Mouse (Mus musculus) C2C12 (cell line): ENCODE results near the gene Fkbp11.

ENCODE experiments used
- CEBPB ChIP-seq: IDR thresholded peaks from one replicate; pipeline ENCODE4 v1.6.1; 2011; ENCODE audit warnings: low read depth, mild to moderate bottlenecking, control low read depth, moderate library complexity
- CTCF ChIP-seq: IDR thresholded peaks from one replicate; pipeline ENCODE4 v1.5.1; 2011; ENCODE audit not compliant: control insufficient read depth, insufficient read depth, insufficient read length
- FOSL1 ChIP-seq: IDR thresholded peaks from one replicate; pipeline ENCODE4 v1.8.0; 2011; ENCODE audit warnings: mild to moderate bottlenecking, low read length; ENCODE audit not compliant: poor library complexity, insufficient read depth, severe bottlenecking
- MAX ChIP-seq: IDR thresholded peaks from one replicate; pipeline ENCODE4 v1.6.1; 2011; ENCODE audit warnings: mild to moderate bottlenecking, control low read depth
- MYOG ChIP-seq: IDR thresholded peaks from one replicate; pipeline ENCODE4 v1.6.1; 2011; ENCODE audit not compliant: control insufficient read depth, insufficient read length; ENCODE audit errors: extremely low read depth

GRCm38 (mm10) chr15:98726079-98726478, 1.9 kb downstream of the Fkbp11 start:
- no peak for TF ChIP-seq FOSL1
- TF ChIP-seq MYOG, result no peak
- no peak for TF ChIP-seq CTCF
- no peak for TF ChIP-seq CEBPB
- no peak for TF ChIP-seq MAX
